Mouse (Mus musculus) lung, postnatal 0 days (tissue): ENCODE measurements at regions not wholly inside any gene's neighbourhood (a gene's known extent, or its start where the extent isn't known, plus 50 kb on each side); places are given as distances from the start of the nearest gene placed in this dataset.

Experiments
- CTCF ChIP-seq: IDR thresholded peaks from 2 replicates; pipeline ENCODE4 v1.5.1; 2016; ENCODE audit warnings: antibody characterized with exemption, mild to moderate bottlenecking
- EP300 ChIP-seq: IDR thresholded peaks from 2 replicates; pipeline ENCODE4 v1.6.1; 2016; ENCODE audit warnings: antibody characterized with exemption, mild to moderate bottlenecking, control low read depth

DNA sequence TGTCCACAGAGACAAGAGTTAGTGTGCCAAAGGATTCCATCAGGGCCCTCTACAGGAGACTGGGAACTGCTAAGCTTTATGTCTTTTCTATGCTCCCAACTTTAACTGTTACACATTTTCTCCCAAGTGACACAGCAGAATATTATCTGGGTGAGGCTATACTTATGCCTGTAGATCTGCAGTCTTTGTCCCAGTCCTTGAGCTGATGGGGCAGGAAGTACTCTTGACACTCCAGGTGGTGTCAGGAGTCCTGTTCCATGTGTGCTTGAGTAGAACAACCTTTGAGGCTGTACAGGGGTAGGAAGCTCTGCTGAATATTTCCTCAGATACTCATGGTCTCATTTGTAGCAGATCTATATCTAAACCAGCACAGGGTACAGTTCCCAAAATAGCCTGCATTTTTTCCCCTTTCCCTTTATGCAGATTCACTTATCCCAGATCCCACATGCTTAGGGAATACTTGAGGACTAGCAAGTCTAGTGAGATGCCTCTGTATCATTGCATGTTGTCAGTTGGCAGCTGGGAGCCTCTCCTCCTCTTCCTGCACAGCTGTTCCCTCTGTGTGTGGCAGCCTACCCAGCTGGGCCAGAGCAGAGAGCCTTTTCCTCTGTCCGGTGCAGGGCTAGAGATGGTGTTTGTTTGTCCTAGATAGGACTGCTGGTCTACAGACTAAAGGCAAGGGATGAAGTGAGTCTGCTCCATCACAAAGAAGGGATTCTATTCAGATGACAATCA, 85.2 kb upstream of the Rgs17 start:
- TF ChIP-seq CTCF: no peak
- no peak for TF ChIP-seq EP300
